In genomic region chr3:94581138-94581780, GRCm38 (mm10) we compare ENCODE assay signal across 8 mouse cellular contexts. TPM values are rescaled to one million over a fixed set of nuclear protein-coding genes. Genes with fewer than 3 reads are reported as not detected.
A peak's percentile ranks its signal among the peaks of the same experiment; 100 is the strongest.
DNase-seq lines count a peak whose midpoint lies in the region; ATAC-seq and TF ChIP-seq lines count a peak whose summit lies in the region.

No protein-coding gene starts in this region.

- H3K4me1 ChIP-seq in bone marrow, adult 2 months (ENCODE audit: control insufficient read depth, insufficient read depth, low read length) = no peaks in the 10 kb centered on the region; the same call in 1 of the 2 replicates
- H3K4me1 ChIP-seq in forebrain, embryonic 12.5 days = peaks cover 27% of the 10 kb centered on the region
- peaks cover 18% of the 10 kb centered on the region for H3K4me1 ChIP-seq in intestine, embryonic 16.5 days (ENCODE audit: control insufficient read depth, insufficient read depth, low read length)
- H3K4me1 ChIP-seq in limb, embryonic 12.5 days (replicated peaks) = peaks cover 21% of the 10 kb centered on the region
- H3K4me1 ChIP-seq in neural tube, embryonic 12.5 days = peaks cover 19% of the 10 kb centered on the region

- H3K27ac ChIP-seq in bone marrow, adult 2 months (ENCODE audit: control insufficient read depth, insufficient read depth, low read depth, low read length, poor library complexity) = no peak overlapping the region
- H3K27ac ChIP-seq in forebrain, embryonic 12.5 days = peak overlapping the region; percentile 14; the same call in 1 of the 2 replicates
- H3K27ac ChIP-seq in intestine, embryonic 16.5 days (ENCODE audit: low read length) = no peak overlapping the region; the same call in 1 of the 2 replicates
- H3K27ac ChIP-seq in limb, embryonic 12.5 days = peak overlapping the region; percentile 82; the same call in 1 of the 2 replicates
- no peak overlapping the region for H3K27ac ChIP-seq in neural tube, embryonic 12.5 days

- H3K4me2 ChIP-seq in forebrain, embryonic 12.5 days = peak overlapping the region; percentile 86
- peak overlapping the region; percentile 62 for H3K4me2 ChIP-seq in intestine, embryonic 16.5 days (ENCODE audit: low read depth, low read length)
- H3K4me2 ChIP-seq in limb, embryonic 12.5 days = peak overlapping the region; percentile 86
- H3K4me2 ChIP-seq in neural tube, embryonic 12.5 days (replicated peaks) = peak overlapping the region; percentile 89

- DNase-seq in cerebellum, adult 11 months = peak; percentile 21
- DNase-seq in Muller cell, postnatal 12 days (ENCODE audit: inconsistent ontology term) = no peak

- peak overlapping the region; percentile 89 for H3K9ac ChIP-seq in forebrain, embryonic 12.5 days
- H3K9ac ChIP-seq in intestine, embryonic 16.5 days (ENCODE audit: low read depth, low read length) = peak overlapping the region; percentile 95
- H3K9ac ChIP-seq in limb, embryonic 12.5 days (replicated peaks) = peak overlapping the region; percentile 93
- peak overlapping the region; percentile 88 for H3K9ac ChIP-seq in neural tube, embryonic 12.5 days

- no peaks in the 10 kb centered on the region for H3K27me3 ChIP-seq in forebrain, embryonic 12.5 days
- H3K27me3 ChIP-seq in intestine, embryonic 16.5 days (replicated peaks; ENCODE audit: control insufficient read depth, insufficient read depth, low read length) = no peaks in the 10 kb centered on the region
- H3K27me3 ChIP-seq in limb, embryonic 12.5 days = no peaks in the 10 kb centered on the region
- no peaks in the 10 kb centered on the region for H3K27me3 ChIP-seq in neural tube, embryonic 12.5 days (replicated peaks)

- ATAC-seq in cerebellum, adult (ENCODE audit: insufficient number of reproducible peaks, low FRiP score, low TSS enrichment) = no peak
- no peak for ATAC-seq in forebrain, embryonic 12.5 days (ENCODE audit: low FRiP score)
- ATAC-seq in intestine, embryonic 16.5 days = no peak
- no peak for ATAC-seq in limb, embryonic 12.5 days (ENCODE audit: insufficient number of reproducible peaks, insufficient read depth, low FRiP score, low TSS enrichment, low read depth)
- ATAC-seq in neural tube, embryonic 12.5 days (ENCODE audit: low FRiP score, low read depth) = no peak

- peak overlapping the region; percentile 51 for H3K4me3 ChIP-seq in bone marrow, adult 2 months (replicated peaks; ENCODE audit: control insufficient read depth, low read depth, low read length)
- H3K4me3 ChIP-seq in forebrain, embryonic 12.5 days (replicated peaks) = peak overlapping the region; percentile 90
- peak overlapping the region; percentile 87 for H3K4me3 ChIP-seq in intestine, embryonic 16.5 days (ENCODE audit: low read length)
- H3K4me3 ChIP-seq in limb, embryonic 12.5 days (replicated peaks) = peak overlapping the region; percentile 87
- peak overlapping the region; percentile 88 for H3K4me3 ChIP-seq in neural tube, embryonic 12.5 days

- H3K9me3 ChIP-seq in forebrain, embryonic 12.5 days = no peaks in the 10 kb centered on the region
- H3K9me3 ChIP-seq in intestine, embryonic 16.5 days (ENCODE audit: control insufficient read depth, low read length) = no peaks in the 10 kb centered on the region
- no peaks in the 10 kb centered on the region for H3K9me3 ChIP-seq in limb, embryonic 12.5 days
- no peaks in the 10 kb centered on the region for H3K9me3 ChIP-seq in neural tube, embryonic 12.5 days

- WGBS in bone marrow, adult 2 months = 8% methylated on average over 16 of the region's 16 CpGs
- 3% methylated on average over 16 of the region's 16 CpGs for WGBS in forebrain, embryonic 12.5 days
- WGBS in intestine, embryonic 16.5 days = 5% methylated on average over 16 of the region's 16 CpGs
- 3% methylated on average over 16 of the region's 16 CpGs for WGBS in limb, embryonic 12.5 days
- 3% methylated on average over 16 of the region's 16 CpGs for WGBS in neural tube, embryonic 12.5 days

- H3K36me3 ChIP-seq in forebrain, embryonic 12.5 days (replicated peaks) = no peaks in the 10 kb centered on the region
- H3K36me3 ChIP-seq in intestine, embryonic 16.5 days (ENCODE audit: control insufficient read depth, insufficient read depth, low read length) = no peaks in the 10 kb centered on the region
- no peaks in the 10 kb centered on the region for H3K36me3 ChIP-seq in limb, embryonic 12.5 days
- H3K36me3 ChIP-seq in neural tube, embryonic 12.5 days = no peaks in the 10 kb centered on the region

- no peak for TF ChIP-seq CTCF in bone marrow, adult 2 months (IDR thresholded peaks at IDR 0.05; ENCODE audit: control insufficient read depth, insufficient read depth, low read length)

- no peak for TF ChIP-seq POLR2A in bone marrow, adult 2 months (IDR thresholded peaks at IDR 0.05; ENCODE audit: borderline replicate concordance, control insufficient read depth, low read depth, low read length)

RNA-seq across cellular contexts. Expression of gene Snx27, which starts 1.3 kb away (rescaled TPM):
- polyA plus RNA-seq in bone marrow, adult 2 months (2011; ENCODE audit: insufficient read depth, insufficient read length, low replicate concordance, missing spikeins) = 13.9 and 14.1 TPM in 2 replicates
- polyA plus RNA-seq in forebrain, embryonic 12.5 days (2016; fragmentation: Nextera tagmentation; extraction: Ambion mirVana) = 67.5 and 70.5 TPM in 2 replicates
- 26.7 and 27.4 TPM in 2 replicates for polyA plus RNA-seq in intestine, embryonic 16.5 days (2015; fragmentation: Nextera tagmentation; extraction: Ambion mirVana)
- 58.7 and 64.1 TPM in 2 replicates for polyA plus RNA-seq in limb, embryonic 12.5 days (2016; fragmentation: Nextera tagmentation; extraction: Ambion mirVana)
- 66.5 and 66.9 TPM in 2 replicates for polyA plus RNA-seq in neural tube, embryonic 12.5 days (2016; fragmentation: Nextera tagmentation; extraction: Ambion mirVana)

Comparison
In these comparisons a context has a peak if more than half of its experiments do, and no peak if none do; other contexts are left out.
1. H3K27ac ChIP-seq: peak in forebrain, embryonic 12.5 days (single experiment) and limb, embryonic 12.5 days (single experiment); none in bone marrow, adult 2 months (single experiment), intestine, embryonic 16.5 days (single experiment) and neural tube, embryonic 12.5 days (single experiment).
2. Peak in every context shown above with its lines, with median percentiles within 50 percentile points of each other: H3K4me3 ChIP-seq, H3K4me2 ChIP-seq and H3K9ac ChIP-seq.